Mouse (Mus musculus) bone marrow, adult 2 months (tissue): ENCODE measurements at regions not wholly inside any gene's neighbourhood (a gene's known extent, or its start where the extent isn't known, plus 50 kb on each side); places are given as distances from the start of the nearest gene placed in this dataset.

Source experiments
- H3K27ac ChIP-seq: fragments of 200-500 bp; 2 replicates; pipeline ENCODE4 v1.5.1; 2012; ENCODE audit warnings: low read depth, mild to moderate bottlenecking, control low read depth, inconsistent platforms, low read length; ENCODE audit not compliant: control insufficient read depth, poor library complexity, insufficient read depth
- H3K4me1 ChIP-seq: fragments of 200-500 bp; 2 replicates; pipeline ENCODE4 v1.6.1; 2011; ENCODE audit warnings: low read length; ENCODE audit not compliant: control insufficient read depth, insufficient read depth
- H3K4me3 ChIP-seq: fragments of 200-500 bp; replicated peaks from 2 replicates; pipeline ENCODE3; 2011; ENCODE audit warnings: mild to moderate bottlenecking, low read depth, low read length, control low read depth; ENCODE audit not compliant: control insufficient read depth
- CTCF ChIP-seq: fragments of 200-500 bp; IDR thresholded peaks from 2 replicates; pipeline ENCODE4 v1.5.1; 2011; ENCODE audit warnings: low read length, control low read depth; ENCODE audit not compliant: control insufficient read depth, insufficient read depth
- POLR2A ChIP-seq: fragments of 200-500 bp; IDR thresholded peaks from 2 replicates; pipeline ENCODE4 v1.6.1; 2011; ENCODE audit warnings: low read depth, mild to moderate bottlenecking, control low read depth, low read length, borderline replicate concordance; ENCODE audit not compliant: control insufficient read depth
- WGBS: fragments of 180-500 bp; shearing (Covaris S2); methylation state at CpG from one replicate; pipeline ENCODE4 v1.1.7; 2018; 5-methylcytosine and 5-hydroxymethylcytosine counted together

- no peak for TF ChIP-seq CTCF
- TF ChIP-seq POLR2A: no peak
- Histone ChIP-seq H3K4me3 (no peak overlapping the region), H3K27ac (no peak overlapping the region), H3K4me1 (no peaks in the 10 kb centered on the region)
Measured at GRCm38 (mm10) chr14:105841888-105842287, 54.7 kb downstream of the Spry2 start.

GRCm38 (mm10) chr14:105837533-105837932, 59.1 kb downstream of the Spry2 start:
- 65% methylated on average over 3 of the region's 3 CpGs for WGBS
- TF ChIP-seq CTCF (no peak), POLR2A (no peak)
- Histone ChIP-seq H3K27ac (no peak overlapping the region), H3K4me1 (no peaks in the 10 kb centered on the region), H3K4me3 (no peak overlapping the region)

- TF ChIP-seq POLR2A: no peak
- TF ChIP-seq CTCF: no peak
- H3K27ac ChIP-seq: no peak overlapping the region
- no peaks in the 10 kb centered on the region for H3K4me1 ChIP-seq
- 90% methylated on average over 12 of the region's 12 CpGs for WGBS
- no peak overlapping the region for H3K4me3 ChIP-seq
Measured at GRCm38 (mm10) chr14:105830701-105831100, 65.9 kb downstream of the Spry2 start.

- Histone ChIP-seq H3K27ac (no peak overlapping the region), H3K4me1 (no peaks in the 10 kb centered on the region), H3K4me3 (no peak overlapping the region)
- 82% methylated on average over 4 of the region's 4 CpGs for WGBS
- TF ChIP-seq CTCF (no peak), POLR2A (no peak)
Measured at GRCm38 (mm10) chr14:105830301-105830700, 66.3 kb downstream of the Spry2 start.

- Histone ChIP-seq H3K4me1 (no peaks in the 10 kb centered on the region), H3K27ac (no peak overlapping the region), H3K4me3 (no peak overlapping the region)
- TF ChIP-seq POLR2A (no peak), CTCF (no peak)
- 80% methylated on average over 8 of the region's 8 CpGs for WGBS
Measured at GRCm38 (mm10) chr14:105823129-105823528, 73.5 kb downstream of the Spry2 start.

GRCm38 (mm10) chr14:105822653-105823052, 74.0 kb downstream of the Spry2 start:
- Histone ChIP-seq H3K4me1 (no peaks in the 10 kb centered on the region), H3K27ac (no peak overlapping the region), H3K4me3 (no peak overlapping the region)
- WGBS: 85% methylated on average over 9 of the region's 9 CpGs
- TF ChIP-seq CTCF (no peak), POLR2A (no peak)

GRCm38 (mm10) chr14:105819534-105819933, 77.1 kb downstream of the Spry2 start:
- TF ChIP-seq POLR2A: no peak
- TF ChIP-seq CTCF: no peak
- H3K27ac ChIP-seq: no peak overlapping the region

GRCm38 (mm10) chr14:105818841-105819240, 77.8 kb downstream of the Spry2 start:
- 87% methylated on average over 3 of the region's 3 CpGs for WGBS

More at GRCm38 (mm10) chr14:105819534-105819933, 77.1 kb downstream of the Spry2 start:
- Histone ChIP-seq H3K4me1 (no peaks in the 10 kb centered on the region), H3K4me3 (no peak overlapping the region)
- WGBS: 83% methylated on average over 2 of the region's 2 CpGs

GRCm38 (mm10) chr14:105817481-105817880, 79.1 kb downstream of the Spry2 start:
- Histone ChIP-seq H3K4me3 (no peak overlapping the region), H3K27ac (no peak overlapping the region), H3K4me1 (no peaks in the 10 kb centered on the region)
- TF ChIP-seq POLR2A (no peak), CTCF (no peak)
- 88% methylated on average over 6 of the region's 6 CpGs for WGBS

More at GRCm38 (mm10) chr14:105818841-105819240, 77.8 kb downstream of the Spry2 start:
- no peaks in the 10 kb centered on the region for H3K4me1 ChIP-seq
- no peak overlapping the region for H3K4me3 ChIP-seq
- H3K27ac ChIP-seq: no peak overlapping the region
- TF ChIP-seq CTCF (no peak), POLR2A (no peak)
